Mouse (Mus musculus) MEL (cell line): Measurements from ENCODE around the gene 1700025G04Rik. TPM values are rescaled to one million over a fixed set of nuclear protein-coding genes. Genes with fewer than 3 reads are reported as not detected.

Source experiments
- DNase-seq: peaks from one replicate; pipeline ENCODE4 v3.0.0; 2011; ENCODE audit warnings: low read depth, low spot score
- H3K27ac ChIP-seq: 2 replicates; pipeline ENCODE4 v1.5.1; 2012; ENCODE audit warnings: low read depth, mild to moderate bottlenecking, control low read depth, low read length, moderate library complexity; ENCODE audit not compliant: control insufficient read depth
- H3K27me3 ChIP-seq, 2 experiments: fragments of 150-350 bp in 1 of 2; sonication (generic) in 1 of 2; 2 replicates each; pipeline ENCODE4 v1.6.1; 2012; ENCODE audit warnings: low read length in 2 of 2, mild to moderate bottlenecking in 2 of 2, improper control_type of control experiment in 1 of 2, moderate library complexity in 1 of 2; ENCODE audit not compliant: insufficient read depth in 2 of 2, control insufficient read depth in 1 of 2
- H3K36me3 ChIP-seq, 2 experiments: 2 replicates each; pipeline ENCODE4 v1.6.1; 2012 to 2014; ENCODE audit warnings: low read length in 2 of 2, improper control_type of control experiment in 1 of 2, inconsistent platforms in 1 of 2, mild to moderate bottlenecking in 1 of 2; ENCODE audit not compliant: insufficient read depth in 2 of 2, control insufficient read depth in 1 of 2
- H3K4me1 ChIP-seq, 2 experiments: fragments of 150-350 bp in 1 of 2; sonication (generic) in 1 of 2; 2 replicates each; pipeline ENCODE4 v1.6.1; 2012; ENCODE audit warnings: low read length in 2 of 2, improper control_type of control experiment in 1 of 2, mild to moderate bottlenecking in 1 of 2; ENCODE audit not compliant: insufficient read depth in 2 of 2, control insufficient read depth in 1 of 2
- H3K4me3 ChIP-seq, 2 experiments: fragments of 150-350 bp in 1 of 2; sonication (generic) in 1 of 2; 2 replicates each; pipeline ENCODE4 v1.5.1; 2012; ENCODE audit warnings: low read depth in 2 of 2, low read length in 2 of 2, mild to moderate bottlenecking in 2 of 2, moderate library complexity in 2 of 2, control low read depth in 1 of 2, improper control_type of control experiment in 1 of 2; ENCODE audit not compliant: control insufficient read depth in 1 of 2, insufficient read depth in 1 of 2
- H3K79me2 ChIP-seq: 2 replicates; pipeline ENCODE4 v1.6.1; 2012; ENCODE audit warnings: mild to moderate bottlenecking, low read length, moderate library complexity; ENCODE audit not compliant: control insufficient read depth, poor library complexity, insufficient read depth
- H3K9ac ChIP-seq: 2 replicates; pipeline ENCODE4 v1.6.1; 2012; ENCODE audit warnings: low read depth, mild to moderate bottlenecking, control low read depth, low read length, moderate library complexity; ENCODE audit not compliant: control insufficient read depth, poor library complexity, severe bottlenecking
- H3K9me3 ChIP-seq: fragments of 150-350 bp; sonication (generic); replicated peaks from 2 replicates; pipeline ENCODE4 v1.6.1; 2012; ENCODE audit warnings: mild to moderate bottlenecking, low read length, improper control_type of control experiment, moderate library complexity; ENCODE audit not compliant: insufficient read depth
- BHLHE40 ChIP-seq: IDR thresholded peaks from 2 replicates; pipeline ENCODE4 v1.6.1; 2012; ENCODE audit warnings: low read depth, mild to moderate bottlenecking, inconsistent platforms, low read length, improper control_type of control experiment, borderline replicate concordance
- CTCF ChIP-seq, 3 experiments: IDR thresholded peaks in 2 of 3; conservative IDR thresholded peaks in 1 of 3; 2 replicates each; pipeline ENCODE4 v1.5.1; 2011 to 2012; ENCODE audit warnings: low read length in 3 of 3, low read depth in 2 of 3, mild to moderate bottlenecking in 2 of 3, improper control_type of control experiment in 1 of 3, inconsistent platforms in 1 of 3, mixed read lengths in 1 of 3, moderate library complexity in 1 of 3; ENCODE audit not compliant: control insufficient read depth in 1 of 3, insufficient read depth in 1 of 3, poor library complexity in 1 of 3, severe bottlenecking in 1 of 3
- E2F4 ChIP-seq: IDR thresholded peaks from 2 replicates; pipeline ENCODE4 v1.6.1; 2011; ENCODE audit warnings: low read depth, low read length, improper control_type of control experiment, borderline replicate concordance
- GATA1 ChIP-seq: IDR thresholded peaks from 2 replicates; pipeline ENCODE4 v1.6.1; 2011; ENCODE audit warnings: low read depth, low read length, improper control_type of control experiment
- HCFC1 ChIP-seq: IDR thresholded peaks from 2 replicates; pipeline ENCODE4 v1.6.1; 2012; ENCODE audit warnings: low read depth, mild to moderate bottlenecking, inconsistent platforms, low read length, improper control_type of control experiment, moderate library complexity
- JUND ChIP-seq: IDR thresholded peaks from 2 replicates; pipeline ENCODE4 v1.6.1; 2011; ENCODE audit warnings: low read depth, mild to moderate bottlenecking, improper control_type of control experiment, low read length
- POLR2A ChIP-seq, 2 experiments: IDR thresholded peaks; 2 replicates each; pipeline ENCODE4 v1.6.1; 2011 to 2012; ENCODE audit warnings: low read length in 2 of 2, mild to moderate bottlenecking in 2 of 2, control low read depth in 1 of 2, improper control_type of control experiment in 1 of 2, low read depth in 1 of 2, moderate library complexity in 1 of 2; ENCODE audit not compliant: control insufficient read depth in 1 of 2, insufficient read depth in 1 of 2, poor library complexity in 1 of 2
- POLR2AphosphoS2 ChIP-seq: IDR thresholded peaks from 2 replicates; pipeline ENCODE4 v1.6.1; 2011; ENCODE audit warnings: low read length, improper control_type of control experiment
- POLR2AphosphoS5 ChIP-seq: IDR thresholded peaks from 2 replicates; pipeline ENCODE4 v1.6.1; 2012; ENCODE audit warnings: low read depth, borderline replicate concordance, mild to moderate bottlenecking, inconsistent platforms, low read length, moderate library complexity, mixed read lengths
- RCOR1 ChIP-seq: IDR thresholded peaks from 2 replicates; pipeline ENCODE4 v1.6.1; 2012; ENCODE audit warnings: low read depth, mild to moderate bottlenecking, inconsistent platforms, low read length, improper control_type of control experiment
- SMC3 ChIP-seq: IDR thresholded peaks from 2 replicates; pipeline ENCODE4 v1.6.1; 2011; ENCODE audit warnings: low read depth, low read length, improper control_type of control experiment
- TBP ChIP-seq: IDR thresholded peaks from 2 replicates; pipeline ENCODE4 v1.8.0; 2011; ENCODE audit warnings: low read depth, low read length, improper control_type of control experiment
- UBTF ChIP-seq: IDR thresholded peaks from 2 replicates; pipeline ENCODE4 v1.6.1; 2012; ENCODE audit warnings: low read depth, mild to moderate bottlenecking, inconsistent platforms, low read length, improper control_type of control experiment, moderate library complexity, borderline replicate concordance; ENCODE audit not compliant: insufficient read depth
- USF1 ChIP-seq: IDR thresholded peaks from 2 replicates; pipeline ENCODE4 v1.6.1; 2014; ENCODE audit warnings: low read depth, mild to moderate bottlenecking, inconsistent platforms, low read length, improper control_type of control experiment, moderate library complexity
- USF2 ChIP-seq, 2 experiments: IDR thresholded peaks; 2 replicates each; pipeline ENCODE4 v1.6.1; 2011 to 2012; ENCODE audit warnings: improper control_type of control experiment in 2 of 2, low read length in 2 of 2, borderline replicate concordance in 1 of 2, inconsistent platforms in 1 of 2, low read depth in 1 of 2, mild to moderate bottlenecking in 1 of 2; ENCODE audit not compliant: insufficient read depth in 1 of 2
- ZC3H11A ChIP-seq: IDR thresholded peaks from 2 replicates; pipeline ENCODE4 v1.6.1; 2012; ENCODE audit warnings: low read depth, mild to moderate bottlenecking, inconsistent platforms, low read length, improper control_type of control experiment
- ZKSCAN1 ChIP-seq: IDR thresholded peaks from 2 replicates; pipeline ENCODE4 v1.6.1; 2012; ENCODE audit warnings: low read depth, mild to moderate bottlenecking, inconsistent platforms, low read length, improper control_type of control experiment, moderate library complexity
- ZNF384 ChIP-seq: IDR thresholded peaks from 2 replicates; pipeline ENCODE4 v1.6.1; 2012; ENCODE audit warnings: low read depth, mild to moderate bottlenecking, inconsistent platforms, low read length, improper control_type of control experiment
- polyA plus RNA-seq, 2 experiments: library from polyadenylated mRNA; stranded (reverse) in 1 of 2; unstranded in 1 of 2; fragments of >175 nt in 1 of 2; fragments of >200 nt in 1 of 2; gene quantifications; 2 replicates each; pipeline versions ENCODE4 v1.2.1 to v1.2.4; 2012; ENCODE audit warnings: low replicate concordance in 2 of 2, low read depth in 1 of 2; ENCODE audit not compliant: insufficient read length in 2 of 2, insufficient read depth in 1 of 2, missing spikeins in 1 of 2
- total RNA-seq: library from RNA; depleted of rRNA; stranded (reverse); fragments of 300-350 nt; gene quantifications from 2 replicates; pipeline ENCODE4 v1.2.3, GENCODE M21; 2012

The 1700025G04Rik gene
- total and polyA plus RNA-seq, 3 experiments = 0.04 to 0.91 TPM; not detected in 1

- no peaks in the 10 kb centered on the region for H3K4me1 ChIP-seq
- no peak overlapping the region for H3K4me3 ChIP-seq
- H3K9me3 ChIP-seq = no peaks in the 10 kb centered on the region
- peaks cover 0 to 2% of the 10 kb centered on the region in 2 experiments; a peak in 1 of 4 replicates for H3K27me3 ChIP-seq
- H3K27ac ChIP-seq = no peak overlapping the region
- no peak for DNase-seq
- no peaks in the 10 kb centered on the region for H3K36me3 ChIP-seq
- TF ChIP-seq UBTF (no peak), USF2 (IDR thresholded peaks at IDR 0.05; ENCODE audit: borderline replicate concordance in 1 of 2, insufficient read depth in 1 of 2, low read depth in 1 of 2, low read length in 2 of 2) (no peak), POLR2AphosphoS5 (no peak), HCFC1 (no peak), POLR2AphosphoS2 (no peak), GATA1 (no peak), ZC3H11A (no peak), SMC3 (no peak), POLR2A (IDR thresholded peaks at IDR 0.05; ENCODE audit: control insufficient read depth in 1 of 2, insufficient read depth in 1 of 2, low read depth in 1 of 2, low read length in 2 of 2, poor library complexity in 1 of 2) (no peak), ZNF384 (no peak), TBP (no peak), CTCF (IDR thresholded peaks at IDR 0.05 in 2 of 3, conservative IDR thresholded peaks at IDR 0.05 in 1 of 3; ENCODE audit: control insufficient read depth in 1 of 3, insufficient read depth in 1 of 3, low read depth in 2 of 3, low read length in 3 of 3, poor library complexity in 1 of 3, severe bottlenecking in 1 of 3) (no peak), RCOR1 (no peak), ZKSCAN1 (no peak)
- no peaks in the 10 kb centered on the region for H3K79me2 ChIP-seq
- no peak overlapping the region for H3K9ac ChIP-seq
Observed at GRCm38 (mm10) chr1:151886171-151886570, 203.8 kb downstream of the 1700025G04Rik start.

GRCm38 (mm10) chr1:151881253-151881652, 208.7 kb downstream of the 1700025G04Rik start:
- TF ChIP-seq JUND (no peak), E2F4 (no peak), UBTF (no peak), USF1 (no peak), ZNF384 (no peak), BHLHE40 (no peak), POLR2A (IDR thresholded peaks at IDR 0.05; ENCODE audit: control insufficient read depth in 1 of 2, insufficient read depth in 1 of 2, low read depth in 1 of 2, low read length in 2 of 2, poor library complexity in 1 of 2) (no peak), POLR2AphosphoS2 (no peak)
- TF ChIP-seq, all 39 proteins: peak for 0
- H3K9me3 ChIP-seq = no peaks in the 10 kb centered on the region
- no peaks in the 10 kb centered on the region for H3K36me3 ChIP-seq
- no peak overlapping the region for H3K27ac ChIP-seq
- no peak overlapping the region for H3K4me3 ChIP-seq
- peaks cover 0 to 2% of the 10 kb centered on the region in 2 experiments; a peak in 1 of 4 replicates for H3K27me3 ChIP-seq
- H3K9ac ChIP-seq = no peak overlapping the region
- no peaks in the 10 kb centered on the region for H3K79me2 ChIP-seq
- H3K4me1 ChIP-seq = no peaks in the 10 kb centered on the region
- no peak for DNase-seq
